Mouse (Mus musculus) adrenal gland, postnatal 14 days (tissue): ENCODE measurements at regions not wholly inside any gene's neighbourhood (a gene's known extent, or its start where the extent isn't known, plus 50 kb on each side); places are given as distances from the start of the nearest gene placed in this dataset.
"Not testable (repeated sequence)": the region's sequence is repeated elsewhere in the genome, so short reads cannot be mapped to it uniquely, and the experiment has no call there.

Experiments
- DNase-seq: peaks from one replicate; pipeline ENCODE4 v3.0.0; 2021; ENCODE audit warnings: mixed read lengths

- no peak for DNase-seq
Measured at GRCm38 (mm10) chr13:20039590-20039989, 50.8 kb upstream of the Elmo1 start.

GRCm38 (mm10) chr13:20038463-20038862, 51.9 kb upstream of the Elmo1 start:
- peak; percentile 57 for DNase-seq

GRCm38 (mm10) chr13:20037436-20037835, 53.0 kb upstream of the Elmo1 start:
- DNase-seq, result no peak

GRCm38 (mm10) chr13:20033937-20034735, 56.3 kb upstream of the Elmo1 start:
- peak; percentile 10 for DNase-seq

- no peak for DNase-seq
Measured at GRCm38 (mm10) chr13:20031660-20032059, 58.7 kb upstream of the Elmo1 start.

GRCm38 (mm10) chr13:20031082-20031481, 59.3 kb upstream of the Elmo1 start:
- no peak for DNase-seq

GRCm38 (mm10) chr13:20026612-20027011, 63.8 kb upstream of the Elmo1 start:
- no peak for DNase-seq

- DNase-seq, result not testable (repeated sequence)
Measured at GRCm38 (mm10) chr13:20016454-20016853, 73.9 kb upstream of the Elmo1 start.

- DNase-seq, result peak; percentile 63
Measured at GRCm38 (mm10) chr13:20012621-20013020, 77.8 kb upstream of the Elmo1 start.

- DNase-seq, result no peak
Measured at GRCm38 (mm10) chr13:20009164-20009563, 81.2 kb upstream of the Elmo1 start.

GRCm38 (mm10) chr13:20007561-20007960, 82.8 kb upstream of the Elmo1 start:
- DNase-seq, result no peak

GRCm38 (mm10) chr13:19997606-19998005, 92.8 kb upstream of the Elmo1 start:
- DNase-seq, result no peak

GRCm38 (mm10) chr13:19975621-19976020, 114.8 kb upstream of the Elmo1 start:
- DNase-seq, result no peak

- no peak for DNase-seq
Measured at GRCm38 (mm10) chr13:19966566-19966965, 123.8 kb upstream of the Elmo1 start.

GRCm38 (mm10) chr13:19963031-19963430, 127.4 kb upstream of the Elmo1 start:
- DNase-seq, result no peak

GRCm38 (mm10) chr13:19928761-19929160, 104.7 kb upstream of the Gpr141 start:
- no peak for DNase-seq

GRCm38 (mm10) chr13:19927807-19928206, 103.8 kb upstream of the Gpr141 start:
- DNase-seq, result no peak

- no peak for DNase-seq
Measured at GRCm38 (mm10) chr13:19921084-19921827, 97.2 kb upstream of the Gpr141 start.

GRCm38 (mm10) chr13:19911860-19912584, 88.0 kb upstream of the Gpr141 start:
- no peak for DNase-seq

- peak; percentile 19 for DNase-seq
Measured at GRCm38 (mm10) chr13:19902786-19903185, 78.7 kb upstream of the Gpr141 start.

- DNase-seq, result peak; percentile 44
Measured at GRCm38 (mm10) chr13:19897191-19897590, 73.1 kb upstream of the Gpr141 start.

- DNase-seq, result no peak
Measured at GRCm38 (mm10) chr13:19888983-19889773, 65.1 kb upstream of the Gpr141 start.
